Comparison of ENCODE assay signal across 8 mouse cellular contexts in the genomic region with DNA sequence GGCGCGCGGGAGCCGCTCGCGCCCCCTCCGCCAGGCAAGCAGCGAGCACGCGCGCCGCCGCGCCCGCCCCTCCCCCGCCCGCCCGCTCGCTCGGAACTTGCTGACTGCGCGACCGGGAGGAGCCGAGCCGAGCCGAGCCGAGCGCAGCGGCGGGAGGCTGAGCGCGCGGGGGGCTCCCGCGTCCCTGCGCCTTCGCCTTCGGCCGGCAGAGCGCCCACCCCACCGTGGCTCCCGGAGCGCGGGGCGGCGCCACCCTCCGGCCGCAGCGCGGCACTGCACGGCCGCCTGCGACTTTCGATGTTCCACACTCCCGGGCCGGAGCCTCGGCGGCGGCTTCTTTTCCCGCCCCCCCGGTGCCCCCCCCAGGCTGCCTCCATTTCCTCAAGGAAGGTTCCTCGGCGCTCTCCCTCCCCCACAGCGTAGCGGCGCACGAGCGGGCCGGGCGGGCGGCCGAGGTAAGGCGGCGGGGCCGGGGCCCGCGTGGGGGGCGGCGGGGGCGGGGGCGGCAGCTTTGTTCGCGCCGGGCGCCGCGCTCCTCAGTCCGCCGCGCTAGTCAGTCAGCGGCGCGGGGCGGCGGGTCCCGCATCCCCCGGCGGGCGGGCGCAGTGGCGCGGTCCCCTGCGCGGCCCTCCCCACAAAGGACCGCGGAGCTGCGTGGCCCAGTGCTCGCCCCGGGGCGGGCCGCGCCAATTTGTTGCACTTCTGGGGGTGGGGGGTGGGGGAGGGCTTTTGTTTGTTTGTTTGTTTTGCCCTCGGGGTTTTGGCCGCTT. TPM values are rescaled to one million over a fixed set of nuclear protein-coding genes. Genes with fewer than 3 reads are reported as not detected.
A peak's percentile ranks its signal among the peaks of the same experiment; 100 is the strongest.
DNase-seq lines count a peak whose midpoint lies in the region; ATAC-seq and TF ChIP-seq lines count a peak whose summit lies in the region.

No protein-coding gene starts in this region.

- H3K27me3 ChIP-seq in heart, embryonic 11.5 days (ENCODE audit: control insufficient read depth, insufficient read depth, low read length), result no peaks in the 10 kb centered on the region
- no peaks in the 10 kb centered on the region for H3K27me3 ChIP-seq in kidney, embryonic 16.5 days (ENCODE audit: insufficient read depth, low read length)
- H3K27me3 ChIP-seq in liver, embryonic 12.5 days (replicated peaks), result no peaks in the 10 kb centered on the region
- H3K27me3 ChIP-seq in stomach, embryonic 15.5 days (replicated peaks), result no peaks in the 10 kb centered on the region

- no peaks in the 10 kb centered on the region for H3K9me3 ChIP-seq in heart, embryonic 11.5 days (replicated peaks; ENCODE audit: control insufficient read depth, low read length)
- no peaks in the 10 kb centered on the region for H3K9me3 ChIP-seq in kidney, embryonic 16.5 days (ENCODE audit: low read length)
- H3K9me3 ChIP-seq in liver, embryonic 12.5 days (replicated peaks), result no peaks in the 10 kb centered on the region
- no peaks in the 10 kb centered on the region for H3K9me3 ChIP-seq in stomach, embryonic 15.5 days

- DNase-seq in B cell, adult 2 months, result peak; percentile 84 to 86
- DNase-seq in neural tube, embryonic 10.5 days (ENCODE audit: extremely low spot score, low spot score), result peak; percentile 84

- peak overlapping the region; percentile 98 for H3K9ac ChIP-seq in heart, embryonic 11.5 days (ENCODE audit: low read depth, low read length)
- H3K9ac ChIP-seq in kidney, embryonic 16.5 days (replicated peaks; ENCODE audit: low read length), result peak overlapping the region; percentile 99
- peak overlapping the region; percentile 100 for H3K9ac ChIP-seq in liver, embryonic 12.5 days
- H3K9ac ChIP-seq in stomach, embryonic 15.5 days, result peak overlapping the region; percentile 87

- peak overlapping the region; percentile 48 for H3K27ac ChIP-seq in bone marrow macrophage, adult 2 months (ENCODE audit: insufficient read depth, low read depth, low read length)
- H3K27ac ChIP-seq in embryonic fibroblast, embryonic 13.5 days (ENCODE audit: insufficient read depth, low read length), result peak overlapping the region; percentile 55; the same call in 1 of the 2 replicates
- H3K27ac ChIP-seq in heart, embryonic 11.5 days (ENCODE audit: low read depth, low read length), result peak overlapping the region; percentile 99
- H3K27ac ChIP-seq in kidney, embryonic 16.5 days (ENCODE audit: low read length), result peak overlapping the region; percentile 99
- peak overlapping the region; percentile 97 for H3K27ac ChIP-seq in liver, embryonic 12.5 days
- peak overlapping the region; percentile 97 for H3K27ac ChIP-seq in stomach, embryonic 15.5 days

- H3K4me3 ChIP-seq in bone marrow macrophage, adult 2 months (ENCODE audit: insufficient read depth, low read length), result peak overlapping the region; percentile 64
- H3K4me3 ChIP-seq in embryonic fibroblast, embryonic 13.5 days (ENCODE audit: insufficient read depth, low read length), result peak overlapping the region; percentile 96
- peak overlapping the region; percentile 90 for H3K4me3 ChIP-seq in heart, embryonic 11.5 days (ENCODE audit: low read depth, low read length)
- peak overlapping the region; percentile 81 for H3K4me3 ChIP-seq in kidney, embryonic 16.5 days (ENCODE audit: low read length)
- H3K4me3 ChIP-seq in liver, embryonic 12.5 days, result peak overlapping the region; percentile 99
- peak overlapping the region; percentile 77 for H3K4me3 ChIP-seq in stomach, embryonic 15.5 days (replicated peaks)

- under 1% methylated on average over 61 of the region's 114 CpGs for WGBS in heart, embryonic 11.5 days (ENCODE audit: insufficient replicate concordance)
- under 1% methylated on average over 69 of the region's 114 CpGs for WGBS in kidney, embryonic 16.5 days
- under 1% methylated on average over 79 of the region's 114 CpGs for WGBS in liver, embryonic 12.5 days (ENCODE audit: insufficient replicate concordance)
- under 1% methylated on average over 81 of the region's 114 CpGs for WGBS in stomach, embryonic 15.5 days

- ATAC-seq in heart, embryonic 11.5 days (replicated peaks; ENCODE audit: insufficient number of reproducible peaks, low FRiP score, low TSS enrichment), result peak; percentile 89
- ATAC-seq in kidney, embryonic 16.5 days (ENCODE audit: low FRiP score, low TSS enrichment), result peak; percentile 95
- peak; percentile 79 for ATAC-seq in liver, embryonic 12.5 days
- peak; percentile 91 for ATAC-seq in stomach, embryonic 15.5 days (ENCODE audit: insufficient read depth, low FRiP score, low read depth)

- H3K4me1 ChIP-seq in bone marrow macrophage, adult 2 months (ENCODE audit: control insufficient read depth, insufficient read depth, low read length), result peaks cover 20% of the 10 kb centered on the region
- H3K4me1 ChIP-seq in embryonic fibroblast, embryonic 13.5 days (ENCODE audit: control insufficient read depth, insufficient read depth, low read length), result 0 out of 2 replicates have a peak, but pooled peaks cover 4% of the 10 kb centered on the region
- H3K4me1 ChIP-seq in heart, embryonic 11.5 days (ENCODE audit: control insufficient read depth, insufficient read depth, low read length), result peaks cover 21% of the 10 kb centered on the region
- peaks cover 42% of the 10 kb centered on the region for H3K4me1 ChIP-seq in kidney, embryonic 16.5 days (ENCODE audit: insufficient read depth, low read length)
- H3K4me1 ChIP-seq in liver, embryonic 12.5 days, result peaks cover 47% of the 10 kb centered on the region
- peaks cover 11% of the 10 kb centered on the region for H3K4me1 ChIP-seq in stomach, embryonic 15.5 days

- H3K4me2 ChIP-seq in heart, embryonic 11.5 days, result peak overlapping the region; percentile 84
- peak overlapping the region; percentile 79 for H3K4me2 ChIP-seq in kidney, embryonic 16.5 days (replicated peaks; ENCODE audit: low read depth, low read length)
- H3K4me2 ChIP-seq in liver, embryonic 12.5 days, result peak overlapping the region; percentile 86
- H3K4me2 ChIP-seq in stomach, embryonic 15.5 days, result peak overlapping the region; percentile 80

- H3K36me3 ChIP-seq in heart, embryonic 11.5 days (ENCODE audit: control insufficient read depth, insufficient read depth, low read length), result no peaks in the 10 kb centered on the region
- no peaks in the 10 kb centered on the region for H3K36me3 ChIP-seq in kidney, embryonic 16.5 days (ENCODE audit: insufficient read depth, low read length)
- H3K36me3 ChIP-seq in liver, embryonic 12.5 days, result peaks cover 28% of the 10 kb centered on the region
- H3K36me3 ChIP-seq in stomach, embryonic 15.5 days, result no peaks in the 10 kb centered on the region

- no peak for TF ChIP-seq POLR2A in bone marrow macrophage, adult 2 months (IDR thresholded peaks at IDR 0.05; ENCODE audit: borderline replicate concordance, low read depth, low read length)
- peak; percentile 7; the same call in 1 of the 2 replicates for TF ChIP-seq POLR2A in embryonic fibroblast, embryonic 13.5 days (IDR thresholded peaks at IDR 0.05; ENCODE audit: low read depth, low read length)

- peak; percentile 8; the same call in 1 of the 2 replicates for TF ChIP-seq CTCF in bone marrow macrophage, adult 2 months (IDR thresholded peaks at IDR 0.05; ENCODE audit: low read depth, low read length)
- 0 out of 2 replicates have a peak, but pooled peaks have one; percentile 10 for TF ChIP-seq CTCF in embryonic fibroblast, embryonic 13.5 days (IDR thresholded peaks at IDR 0.05; ENCODE audit: borderline replicate concordance, insufficient read depth, low read length)

RNA-seq across cellular contexts. Expression of a gene that starts 1.2 kb away (rescaled TPM):
- polyA plus RNA-seq in bone marrow macrophage, adult 2 months (2012; ENCODE audit: insufficient read depth, insufficient read length, missing spikeins), result 43.5 and 50.4 TPM in 2 replicates
- 76.1 and 92.7 TPM in 2 replicates for polyA plus RNA-seq in embryonic fibroblast, embryonic 13.5 days (2011; ENCODE audit: insufficient read length, low read depth, missing spikeins)
- 125 and 131 TPM in 2 replicates for polyA plus RNA-seq in heart, embryonic 11.5 days (2014; fragmentation: Nextera tagmentation; extraction: Ambion mirVana)
- polyA plus RNA-seq in kidney, embryonic 16.5 days (2015; fragmentation: Nextera tagmentation; extraction: Ambion mirVana), result 148 and 159 TPM in 2 replicates
- polyA plus RNA-seq in liver, embryonic 12.5 days (2016; fragmentation: Nextera tagmentation; extraction: Ambion mirVana), result 107 and 109 TPM in 2 replicates
- 121 and 123 TPM in 2 replicates for polyA plus RNA-seq in stomach, embryonic 15.5 days (2015; fragmentation: Nextera tagmentation; extraction: Ambion mirVana)

Comparison
In these comparisons a context has a peak if more than half of its experiments do, and no peak if none do; other contexts are left out.
1. Peak in every context shown above with its lines: DNase-seq, ATAC-seq, H3K4me3 ChIP-seq and H3K27ac ChIP-seq.
2. H3K27ac ChIP-seq: peak in every context shown above with its lines; median percentile 99 in heart, embryonic 11.5 days; 99 in kidney, embryonic 16.5 days; 97 in liver, embryonic 12.5 days; 97 in stomach, embryonic 15.5 days; 55 in embryonic fibroblast, embryonic 13.5 days; 48 in bone marrow macrophage, adult 2 months.